Mouse (Mus musculus) cerebellum, adult (tissue): ENCODE measurements around the gene Slc16a11.

Source experiments
- ATAC-seq: cut with Nextera tagmentation; 2 replicates; pipeline ENCODE4 v1.9.2; 2017; ENCODE audit warnings: mild to moderate bottlenecking, moderate library complexity, mixed read lengths; ENCODE audit not compliant: insufficient number of reproducible peaks, low FRiP score, low TSS enrichment

The Slc16a11 gene

DNA sequence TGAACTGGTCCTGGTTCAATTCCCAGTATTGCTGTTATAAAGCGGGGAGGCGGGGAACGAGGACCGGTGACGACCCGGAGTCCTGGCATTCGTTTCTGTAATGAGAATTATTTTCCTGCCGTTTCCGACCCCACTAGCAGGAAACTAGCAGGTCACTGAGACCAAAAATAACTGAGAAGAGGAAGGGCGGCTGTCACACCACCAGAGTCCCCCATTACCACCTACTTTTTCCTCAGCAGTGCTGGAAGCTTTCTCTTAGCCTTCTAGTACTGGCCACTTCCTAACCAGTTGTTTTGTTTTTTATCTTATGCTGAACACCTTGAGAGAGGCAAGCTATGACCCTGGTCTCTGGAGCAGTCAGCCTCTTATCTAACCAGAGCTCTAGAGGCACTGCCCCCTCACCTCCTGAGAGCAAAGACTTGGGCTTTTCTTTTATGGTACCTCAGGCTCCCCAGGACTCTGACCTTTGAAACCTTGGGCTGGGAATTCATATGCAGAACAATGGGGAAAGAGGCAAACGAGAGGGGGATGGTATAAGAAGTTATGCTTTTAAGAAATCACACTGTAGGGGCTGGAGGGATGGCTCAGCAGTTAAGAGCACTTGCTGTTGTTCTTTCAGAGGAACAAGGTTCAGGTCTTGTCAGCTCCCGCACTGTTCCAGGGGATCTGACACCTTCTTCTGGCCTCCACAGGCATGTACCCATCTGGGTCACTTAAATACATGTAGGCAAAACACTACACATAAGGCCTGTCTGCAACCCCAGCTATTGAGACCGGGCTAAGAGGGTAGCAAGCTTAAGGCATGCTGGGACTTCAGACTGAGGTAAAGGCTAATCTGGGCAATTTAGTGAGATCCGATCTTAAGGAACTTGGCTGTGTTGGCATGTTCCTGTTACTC lies 9.3 kb downstream of the Slc16a11 start:
- no peak for ATAC-seq

DNA sequence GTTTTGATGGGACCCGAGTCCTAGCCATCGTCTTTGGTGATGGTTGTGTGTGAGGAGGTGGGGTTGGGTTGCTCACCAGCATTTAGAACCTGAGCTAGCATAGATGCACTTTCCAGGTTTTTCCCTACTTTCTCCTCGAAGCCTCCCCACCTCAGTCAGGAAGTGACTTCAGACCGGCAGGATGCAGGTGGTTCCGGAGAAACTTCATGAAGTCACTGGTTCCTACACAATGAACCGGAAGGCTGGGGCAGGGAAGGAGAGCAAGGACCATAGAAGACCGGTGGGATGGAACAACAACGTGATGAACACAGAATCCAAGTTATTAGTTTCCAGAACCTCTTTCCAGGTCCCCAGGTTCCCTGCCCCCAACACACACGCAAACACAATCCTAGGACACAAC lies 11.2 kb downstream of the Slc16a11 start:
- no peak for ATAC-seq

DNA sequence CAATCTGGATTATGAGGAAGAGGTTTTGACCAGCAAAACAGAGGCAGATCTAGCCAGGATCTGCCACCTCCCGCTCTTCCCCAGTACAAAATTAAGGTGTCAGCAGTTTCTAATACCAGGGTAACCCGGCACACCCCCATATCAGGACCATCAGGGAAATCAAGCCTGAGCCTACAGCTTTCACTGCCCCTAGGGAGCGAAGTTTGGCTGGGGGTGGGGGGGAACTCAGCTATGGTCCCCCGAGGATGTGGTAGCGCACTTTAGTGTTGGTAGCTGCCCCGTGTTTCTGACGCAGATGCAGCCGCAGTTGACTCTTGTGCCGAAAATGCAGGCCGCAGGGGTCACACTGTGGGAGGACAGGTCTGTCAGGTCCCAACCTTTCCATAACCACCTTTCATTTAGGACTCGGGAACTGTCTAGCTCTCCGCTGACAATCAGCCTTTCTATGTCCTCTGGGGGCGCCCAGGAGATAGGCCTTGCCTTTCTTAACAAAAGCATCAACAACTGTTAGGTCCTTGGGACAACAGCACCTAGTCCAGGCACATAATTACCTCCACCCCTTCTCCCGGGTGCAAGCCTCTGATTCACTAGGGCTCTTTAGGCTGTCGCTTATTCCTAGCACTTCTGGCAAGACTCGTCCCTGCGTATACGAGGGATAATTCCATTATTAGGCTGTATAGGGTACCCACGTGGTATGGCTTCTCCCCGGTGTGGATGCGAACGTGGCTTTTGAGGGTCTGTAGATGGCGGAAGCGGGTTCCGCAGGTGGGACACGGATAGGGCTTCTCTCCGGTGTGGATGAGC lies 13.4 kb downstream of the Slc16a11 start:
- no peak for ATAC-seq

DNA sequence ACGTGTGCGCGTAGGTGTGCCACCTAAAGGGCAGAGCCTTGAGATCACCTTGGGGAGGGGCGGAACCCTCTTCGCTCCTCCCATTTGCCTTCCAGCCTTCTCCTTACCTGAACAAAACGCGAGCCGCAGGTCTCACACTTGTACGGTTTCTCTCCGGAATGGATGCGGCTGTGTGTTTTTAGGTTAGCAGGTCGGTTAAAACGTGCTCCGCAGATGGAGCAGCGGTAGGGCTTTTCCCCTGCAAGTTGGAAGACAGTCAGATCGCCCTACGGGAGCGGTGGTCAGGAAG lies 14.0 kb downstream of the Slc16a11 start:
- no peak for ATAC-seq

DNA sequence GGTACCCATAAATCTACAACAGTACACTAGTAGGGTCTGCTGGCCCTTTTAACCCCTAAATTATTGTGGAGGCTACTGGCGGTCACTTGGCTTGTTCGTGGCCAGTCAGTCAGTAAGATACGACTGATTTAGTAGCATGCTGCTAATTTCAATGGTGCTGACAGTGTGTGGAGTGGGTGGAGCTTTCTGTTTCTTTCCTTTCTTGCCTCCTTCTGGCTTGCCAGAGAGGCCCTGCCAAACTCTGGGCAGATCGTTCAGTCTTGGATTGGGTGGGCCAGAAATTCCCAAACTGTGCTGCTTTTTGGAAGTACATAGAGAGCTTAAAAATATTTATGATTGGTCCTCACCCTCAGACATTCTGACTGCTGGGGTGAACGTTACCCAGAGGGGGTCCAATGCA lies 14.6 kb downstream of the Slc16a11 start:
- no peak for ATAC-seq

DNA sequence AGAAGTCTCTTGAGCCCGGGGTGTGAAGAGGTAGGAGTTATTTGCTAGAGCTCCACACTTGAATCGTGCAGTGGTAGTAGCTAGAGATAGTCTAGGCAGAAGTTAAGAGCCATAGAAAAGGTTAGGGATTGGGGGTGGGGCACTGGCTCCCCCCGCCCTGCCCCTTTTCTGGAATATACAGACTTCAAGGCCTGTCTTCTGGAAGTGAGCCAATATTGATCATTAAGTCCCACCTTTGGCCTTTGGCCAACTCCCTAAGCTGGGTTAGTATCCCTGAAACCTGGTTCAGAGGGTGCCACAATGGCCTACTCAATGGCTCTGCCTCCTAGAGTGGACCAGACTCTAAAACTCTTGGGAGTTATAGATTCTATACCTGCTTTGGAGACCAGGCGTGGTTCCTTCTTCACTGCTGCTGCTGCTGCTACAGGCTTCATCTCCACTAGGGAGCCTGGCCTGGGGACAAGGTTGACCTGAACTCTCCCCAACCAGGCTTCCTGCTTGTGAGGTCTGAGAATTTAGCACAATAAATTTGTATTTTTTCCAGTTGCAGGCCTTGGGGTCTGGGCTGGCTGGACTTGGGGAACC lies 15.2 kb downstream of the Slc16a11 start:
- ATAC-seq, result no peak

DNA sequence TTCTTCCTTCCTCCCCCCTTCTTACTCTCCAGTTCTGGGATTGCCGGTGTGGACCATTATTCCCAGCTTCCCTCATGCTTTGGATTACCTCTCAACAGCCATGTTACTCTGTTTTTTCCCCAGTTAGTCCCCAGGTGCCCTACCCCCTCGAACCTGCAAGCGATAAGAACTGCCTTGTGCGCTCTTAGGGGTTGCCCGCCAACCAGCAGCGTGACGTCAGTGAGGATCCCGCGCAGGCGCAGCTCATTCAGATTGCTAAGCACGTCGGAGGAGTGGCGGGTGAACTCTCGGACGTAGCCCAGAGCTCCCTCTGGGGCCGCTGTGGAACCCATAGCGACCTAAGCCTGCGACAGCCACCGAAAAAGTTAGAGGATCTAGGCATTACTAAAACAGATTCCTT lies 16.3 kb downstream of the Slc16a11 start:
- ATAC-seq, result no peak

DNA sequence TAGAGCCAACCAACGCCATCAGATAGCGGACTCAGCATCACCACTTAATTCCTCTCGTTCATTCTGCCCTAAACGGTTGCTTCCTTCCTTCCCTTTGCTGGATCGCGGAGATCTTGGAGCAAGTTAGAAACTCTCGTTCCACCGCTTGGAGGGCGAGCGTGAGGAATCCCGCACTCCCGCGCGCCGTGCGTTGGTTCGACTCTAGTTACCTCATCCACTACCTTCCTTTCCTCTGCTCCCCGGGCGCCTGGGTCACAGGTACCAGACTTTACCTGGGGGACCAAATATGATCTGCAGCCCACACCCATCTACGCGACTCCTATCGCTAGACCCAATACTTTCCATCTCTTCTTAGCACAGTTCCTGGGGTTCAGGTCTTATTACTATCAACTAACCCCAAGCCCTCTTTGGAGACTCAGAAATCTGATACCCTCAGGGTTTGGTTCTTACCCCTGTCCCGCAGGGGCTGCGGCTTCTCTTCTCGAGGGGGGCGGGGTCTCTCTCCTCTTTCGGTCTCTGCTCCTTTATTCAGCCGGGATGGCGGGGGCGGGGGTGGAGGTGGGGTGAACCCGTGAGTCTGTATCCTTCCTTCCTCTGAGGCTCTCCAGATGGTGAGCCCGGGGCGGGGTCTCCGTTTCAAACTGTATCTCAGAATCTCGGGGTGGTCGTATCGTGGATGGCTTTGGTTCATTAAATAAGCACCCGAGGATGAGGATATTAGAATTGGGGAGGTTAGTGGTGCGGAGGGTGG lies 16.9 kb downstream of the Slc16a11 start, which contains the start of gene Bcl6b:
Bcl6b (minus strand) TSS at position 539 of the 751 bp plus-strand sequence.
- no peak for ATAC-seq

DNA sequence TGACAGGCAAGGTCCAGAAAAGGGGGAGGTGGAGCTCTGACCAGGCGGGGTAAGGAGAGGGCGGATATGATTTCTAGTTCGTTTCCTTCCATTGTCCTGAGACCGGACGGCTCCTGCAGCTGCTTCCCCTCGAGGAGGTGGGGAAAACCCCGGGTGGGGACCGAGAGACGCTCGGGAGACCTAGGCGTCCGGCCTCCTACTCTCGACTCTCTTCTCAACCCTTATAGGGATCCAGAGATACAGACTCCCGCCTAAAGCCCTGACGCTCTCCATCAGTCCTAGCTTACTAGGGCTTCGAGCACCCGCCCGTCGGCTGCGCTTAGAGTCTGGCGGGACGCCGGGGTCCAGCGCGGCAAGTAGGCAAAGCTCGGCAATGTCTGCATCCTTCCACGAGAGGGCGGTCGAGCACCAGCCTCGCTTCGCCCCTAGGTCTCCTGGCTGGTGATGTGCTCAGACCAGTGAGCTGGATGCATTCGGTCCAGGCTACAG lies 17.7 kb downstream of the Slc16a11 start:
- ATAC-seq, result no peak

DNA sequence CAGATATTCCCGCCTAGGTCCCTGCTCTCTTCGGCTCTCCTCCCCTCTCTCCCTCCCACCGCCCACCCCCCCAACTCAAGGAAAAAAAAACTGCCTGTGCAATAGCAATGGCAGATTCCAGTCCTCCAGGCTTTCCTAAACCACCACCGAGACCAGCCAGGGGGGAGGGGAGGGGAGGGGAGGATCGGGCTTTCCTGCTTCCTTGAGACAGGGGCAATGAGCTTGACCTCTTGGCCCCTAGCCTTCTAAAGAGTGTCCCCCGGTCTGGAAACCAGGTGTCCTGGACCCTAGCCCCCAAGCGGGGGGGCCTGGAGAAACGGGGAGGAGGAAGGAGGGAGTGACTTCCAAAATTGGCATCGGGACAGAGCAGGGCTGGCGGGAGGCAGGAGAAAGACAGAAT lies 20.0 kb downstream of the Slc16a11 start:
- no peak for ATAC-seq

DNA sequence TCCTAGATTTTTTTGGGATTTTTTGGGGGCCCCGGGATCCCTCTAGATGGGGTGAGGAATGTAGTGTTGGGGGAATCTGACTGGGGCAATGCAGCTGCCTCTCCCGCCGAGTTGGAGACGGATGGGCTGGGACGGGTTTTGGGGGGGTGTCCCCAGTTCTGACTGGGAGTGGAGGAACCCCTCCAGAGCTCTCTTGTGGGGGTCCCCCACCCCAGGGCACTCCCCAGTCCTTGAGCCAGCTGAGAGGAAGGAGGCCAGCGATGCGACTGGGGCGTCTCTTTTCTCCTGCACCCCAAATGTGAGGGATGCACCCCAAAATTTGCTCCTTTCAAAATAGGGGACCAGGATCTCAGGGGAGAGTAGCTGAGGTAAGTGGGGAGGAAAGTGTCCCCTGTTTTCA lies 20.5 kb downstream of the Slc16a11 start:
- no peak for ATAC-seq

DNA sequence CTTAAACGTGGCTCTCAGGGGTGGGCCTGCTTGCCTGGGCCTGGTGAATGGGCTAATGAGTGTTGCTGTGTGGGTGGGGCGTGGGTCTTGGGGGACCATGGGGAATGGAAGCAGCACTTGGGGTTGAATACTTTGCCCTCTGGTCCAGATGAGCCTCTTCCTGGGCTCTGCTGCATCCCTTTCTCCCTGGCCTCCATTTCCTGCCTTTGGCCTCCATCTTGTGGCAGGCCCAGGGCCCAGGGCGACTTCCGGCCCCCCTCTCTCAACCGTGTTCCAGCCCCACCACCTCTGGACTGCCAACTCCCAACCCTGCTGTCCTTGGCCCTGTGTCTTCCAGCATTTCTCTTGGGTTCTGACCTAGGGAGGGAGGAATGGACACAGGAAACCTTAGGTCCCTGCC lies 21.5 kb downstream of the Slc16a11 start:
- no peak for ATAC-seq

DNA sequence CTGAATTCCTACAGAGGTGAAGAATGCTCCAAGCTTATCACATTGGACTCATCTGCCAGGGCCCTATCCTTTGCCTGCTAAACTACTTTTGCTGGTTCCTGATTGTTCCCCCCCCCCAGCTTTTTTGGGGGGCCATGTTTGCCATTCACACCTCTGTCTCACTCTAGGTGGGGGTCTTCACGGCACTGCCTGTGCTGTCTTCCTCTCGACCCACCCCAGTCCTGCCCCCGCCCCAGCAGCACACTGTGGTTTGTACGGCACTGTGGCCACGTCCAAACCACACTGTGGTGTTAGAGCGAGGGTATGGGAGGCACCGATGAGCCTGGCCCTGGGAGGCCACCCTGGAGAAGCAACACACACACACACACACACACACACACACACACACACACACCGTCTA lies 21.9 kb downstream of the Slc16a11 start:
- no peak for ATAC-seq

DNA sequence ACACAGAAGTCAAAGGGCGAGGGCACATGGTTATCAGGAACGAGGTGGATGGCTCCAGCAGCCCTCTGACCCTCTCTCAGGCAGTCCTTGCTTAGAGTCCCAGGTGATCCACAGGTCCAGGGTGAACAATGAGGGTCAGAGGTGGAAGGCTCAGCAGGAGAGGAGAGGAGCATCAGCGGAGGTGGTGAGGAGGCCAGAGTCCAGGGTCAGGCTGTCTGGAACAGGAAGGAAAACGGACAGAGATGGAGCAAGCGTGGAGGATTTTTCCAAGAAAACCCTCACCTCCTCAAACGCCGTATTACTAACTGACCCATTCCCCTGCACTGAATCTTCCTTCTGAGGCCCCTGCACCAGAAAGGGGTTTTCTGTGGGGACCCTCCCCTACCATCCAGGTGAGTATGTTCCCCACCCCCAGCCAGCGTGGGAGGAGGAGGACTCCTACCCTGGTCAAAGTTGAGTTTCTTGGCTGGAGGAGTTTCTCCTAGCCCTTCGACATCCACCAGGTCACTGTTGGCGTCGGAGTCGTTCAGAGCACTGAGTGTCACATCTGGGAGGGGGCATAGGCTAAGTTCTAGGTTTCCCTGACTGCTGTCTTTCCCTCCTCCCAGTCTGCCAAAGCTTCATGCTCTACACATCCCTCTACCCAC lies 22.8 kb downstream of the Slc16a11 start:
- no peak for ATAC-seq

DNA sequence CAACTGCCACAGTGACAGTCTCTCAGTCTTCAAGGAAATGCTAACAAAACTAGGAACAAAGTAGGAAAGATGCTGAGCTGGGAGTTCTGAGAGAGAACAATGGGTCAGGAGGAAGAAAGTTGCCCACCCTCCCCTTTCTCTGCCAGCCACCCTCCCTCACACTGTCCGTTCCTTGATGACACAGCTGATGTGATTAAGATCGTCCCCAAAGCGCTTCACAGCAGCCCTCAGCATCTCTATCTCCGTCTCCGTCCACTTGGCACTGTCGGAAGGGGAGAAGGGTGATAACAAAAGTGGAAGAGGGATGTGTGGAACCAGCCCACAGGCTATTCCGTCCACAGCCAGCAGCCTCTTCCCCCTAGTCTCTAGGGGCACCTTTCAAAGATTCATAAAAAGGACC lies 24.2 kb downstream of the Slc16a11 start:
- ATAC-seq, result no peak

DNA sequence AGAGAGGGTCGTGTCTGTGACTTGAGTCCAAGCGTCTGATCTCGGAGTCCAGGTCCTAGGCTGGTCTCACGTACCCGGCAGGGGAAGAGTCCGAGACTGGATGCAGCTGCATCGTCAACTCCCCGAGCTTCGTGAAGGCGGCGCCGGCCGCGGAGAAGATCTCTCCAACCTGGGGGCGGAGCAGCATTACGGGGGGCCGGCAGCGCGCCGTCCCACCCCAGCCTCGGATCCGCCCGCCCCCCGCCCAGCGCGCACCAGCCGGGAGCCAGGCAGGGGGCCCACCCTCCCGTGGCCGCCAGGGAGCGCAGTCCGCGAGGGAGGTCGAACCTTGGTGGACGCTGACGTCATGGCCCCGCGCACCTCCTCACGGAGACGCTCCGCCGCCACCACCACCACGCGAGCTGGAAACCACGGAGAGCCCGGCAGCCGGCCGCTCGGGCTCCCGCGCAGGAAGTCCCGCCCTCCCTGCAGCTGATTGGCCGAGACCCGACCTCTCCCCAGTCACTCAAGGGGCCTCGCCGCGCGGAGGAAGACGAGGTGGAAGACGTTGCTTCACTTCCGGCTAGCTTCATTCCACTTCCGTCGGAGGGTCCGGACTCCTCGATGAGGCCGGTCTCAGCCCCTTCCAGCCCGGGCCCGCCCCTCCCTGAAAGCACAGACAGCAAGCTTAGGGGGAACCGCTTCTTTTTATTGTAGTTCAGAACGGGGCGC lies 25.1 kb downstream of the Slc16a11 start, which contains the start of gene 0610010K14Rik:
0610010K14Rik (minus strand) TSS at position 458 of the 711 bp plus-strand sequence.
- peak; percentile 86 for ATAC-seq

DNA sequence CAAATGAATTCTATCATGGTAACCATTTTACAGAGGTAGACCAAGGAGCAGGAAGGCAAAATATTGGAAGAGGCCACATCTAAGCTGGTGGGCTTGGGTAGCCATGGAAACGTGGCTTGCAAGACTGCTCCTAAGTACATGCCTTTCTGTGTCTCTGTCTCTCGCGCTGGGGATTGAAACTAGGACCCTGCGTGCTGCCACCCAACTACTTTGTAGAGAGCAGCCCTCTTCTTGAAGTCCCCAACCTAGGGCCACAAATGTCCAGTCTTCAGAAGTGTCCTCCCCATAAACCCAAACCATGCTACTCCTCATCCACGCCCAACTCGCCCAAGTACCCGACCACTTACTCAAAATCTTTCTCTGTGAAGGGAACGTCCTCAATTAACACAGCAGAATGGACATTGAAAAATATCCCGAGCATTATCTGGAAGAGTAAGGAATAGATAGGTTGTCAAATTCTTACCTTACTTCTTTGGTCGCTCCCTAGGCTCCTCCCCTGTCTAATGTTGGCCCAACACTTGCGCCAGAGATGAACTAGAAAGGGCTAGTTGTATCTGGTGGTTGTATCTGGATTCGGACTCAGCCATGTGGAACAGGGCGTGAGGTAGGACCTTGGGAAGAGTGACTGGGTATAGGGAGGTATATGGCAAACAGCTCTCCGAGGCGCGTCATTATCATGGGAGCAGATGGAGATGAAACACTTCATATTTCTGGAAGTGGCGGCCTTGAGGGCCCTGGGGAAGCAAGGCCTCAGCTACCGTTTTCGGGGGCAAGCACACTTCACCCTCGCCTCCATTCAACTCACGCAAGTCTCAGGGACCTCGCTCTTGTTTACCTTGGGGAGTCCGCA lies 26.3 kb downstream of the Slc16a11 start:
- no peak for ATAC-seq

DNA sequence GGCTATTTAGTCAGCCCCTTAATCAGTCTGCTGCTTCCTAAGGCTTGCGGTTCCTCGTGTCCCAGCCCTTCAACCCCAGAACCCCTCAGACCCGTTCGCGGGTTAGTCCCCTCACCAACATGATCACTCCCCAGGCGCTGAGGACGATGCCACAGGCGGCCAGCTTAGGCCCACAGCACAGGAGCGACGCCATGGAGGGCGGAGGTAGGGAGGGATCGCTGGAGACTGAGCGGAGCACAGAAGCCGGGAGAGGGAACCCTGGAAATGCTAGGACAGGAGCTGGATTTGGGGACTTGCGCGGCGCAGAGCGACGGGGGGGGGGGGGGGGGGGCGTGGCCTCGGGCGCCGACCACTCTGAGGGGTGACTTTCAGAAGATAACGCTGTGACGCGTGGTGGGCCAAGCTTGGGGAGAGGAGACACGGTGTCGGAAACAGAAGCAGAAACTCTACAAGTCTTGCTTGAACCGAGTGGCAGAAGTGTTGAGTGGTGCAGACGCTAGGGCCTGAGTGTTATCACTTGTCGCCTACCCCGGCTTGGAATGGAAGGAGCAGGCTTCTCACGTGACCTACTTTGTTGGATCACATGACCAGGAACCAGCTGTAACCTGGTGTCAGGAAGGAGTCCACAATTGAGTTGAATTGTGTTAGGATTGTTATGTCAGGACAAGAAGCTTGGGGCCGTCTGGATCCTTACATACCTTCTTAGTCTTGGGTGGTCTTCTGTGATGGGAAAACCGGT lies 27.2 kb downstream of the Slc16a11 start, which contains the start of the genes Gm21988 and Rnasek:
Gm21988 (minus strand) TSS at position 290 of the 739 bp plus-strand sequence.
Rnasek (minus strand) TSS at position 302 of the 739 bp plus-strand sequence.
- ATAC-seq, result peak; percentile 36
